Comparison of ENCODE assay signal across 8 mouse cellular contexts in genomic region chr9:25309505-25310182, GRCm38 (mm10). TPM values are rescaled to one million over a fixed set of nuclear protein-coding genes. Genes with fewer than 3 reads are reported as not detected.
DNase-seq lines count a peak whose midpoint lies in the region; ATAC-seq lines count a peak whose summit lies in the region.

No protein-coding gene starts in this region.

- no peak overlapping the region for H3K27ac ChIP-seq in limb, embryonic 12.5 days
- no peak overlapping the region for H3K27ac ChIP-seq in limb, embryonic 10.5 days
- no peak overlapping the region for H3K27ac ChIP-seq in embryonic facial prominence, embryonic 12.5 days
- no peak overlapping the region for H3K27ac ChIP-seq in midbrain, embryonic 14.5 days (replicated peaks; ENCODE audit: low read depth, low read length)

- no peaks in the 10 kb centered on the region for H3K9me3 ChIP-seq in limb, embryonic 12.5 days
- H3K9me3 ChIP-seq in limb, embryonic 10.5 days (replicated peaks), result no peaks in the 10 kb centered on the region
- H3K9me3 ChIP-seq in embryonic facial prominence, embryonic 12.5 days, result no peaks in the 10 kb centered on the region
- H3K9me3 ChIP-seq in midbrain, embryonic 14.5 days (ENCODE audit: control insufficient read depth, low read length), result no peaks in the 10 kb centered on the region

- H3K9ac ChIP-seq in limb, embryonic 12.5 days (replicated peaks), result no peak overlapping the region
- no peak overlapping the region for H3K9ac ChIP-seq in embryonic facial prominence, embryonic 12.5 days
- H3K9ac ChIP-seq in midbrain, embryonic 14.5 days (replicated peaks; ENCODE audit: low read length), result no peak overlapping the region

- 68% methylated on average over 1 of the region's 1 CpGs for WGBS in limb, embryonic 12.5 days
- 81% methylated on average over 1 of the region's 1 CpGs for WGBS in limb, embryonic 10.5 days
- WGBS in embryonic facial prominence, embryonic 12.5 days, result 78% methylated on average over 1 of the region's 1 CpGs
- whole genome bisulfite sequencing in midbrain, embryonic 14.5 days, result 82% methylated on average over 1 of the region's 1 CpGs

- peaks cover 24% of the 10 kb centered on the region for H3K36me3 ChIP-seq in limb, embryonic 12.5 days
- H3K36me3 ChIP-seq in limb, embryonic 10.5 days, result peaks cover 46% of the 10 kb centered on the region
- peaks cover 12% of the 10 kb centered on the region for H3K36me3 ChIP-seq in embryonic facial prominence, embryonic 12.5 days
- H3K36me3 ChIP-seq in midbrain, embryonic 14.5 days (ENCODE audit: control insufficient read depth, insufficient read depth, low read length), result peaks cover 27% of the 10 kb centered on the region

- no peaks in the 10 kb centered on the region for H3K27me3 ChIP-seq in limb, embryonic 12.5 days
- no peaks in the 10 kb centered on the region for H3K27me3 ChIP-seq in limb, embryonic 10.5 days (ENCODE audit: low read depth, poor library complexity, severe bottlenecking)
- no peaks in the 10 kb centered on the region for H3K27me3 ChIP-seq in embryonic facial prominence, embryonic 12.5 days
- H3K27me3 ChIP-seq in midbrain, embryonic 14.5 days (ENCODE audit: control insufficient read depth, insufficient read depth, low read length), result no peaks in the 10 kb centered on the region

- no peak overlapping the region for H3K4me2 ChIP-seq in limb, embryonic 12.5 days
- H3K4me2 ChIP-seq in embryonic facial prominence, embryonic 12.5 days (replicated peaks), result no peak overlapping the region
- no peak overlapping the region for H3K4me2 ChIP-seq in midbrain, embryonic 14.5 days (ENCODE audit: low read length)

- ATAC-seq in limb, embryonic 12.5 days (ENCODE audit: insufficient number of reproducible peaks, insufficient read depth, low FRiP score, low TSS enrichment, low read depth), result peak; percentile 52; the same call in 1 of the 2 replicates
- 0 out of 2 replicates have a peak, but pooled peaks have one; percentile 56 for ATAC-seq in embryonic facial prominence, embryonic 12.5 days (ENCODE audit: insufficient number of reproducible peaks, insufficient read depth, low FRiP score, low TSS enrichment)
- no peak; the same call in 1 of the 2 replicates for ATAC-seq in midbrain, embryonic 14.5 days (ENCODE audit: low FRiP score, low TSS enrichment)

- no peak overlapping the region for H3K4me3 ChIP-seq in limb, embryonic 12.5 days (replicated peaks)
- H3K4me3 ChIP-seq in limb, embryonic 10.5 days, result no peak overlapping the region
- no peak overlapping the region for H3K4me3 ChIP-seq in embryonic facial prominence, embryonic 12.5 days
- H3K4me3 ChIP-seq in midbrain, embryonic 14.5 days (replicated peaks; ENCODE audit: low read depth, low read length), result no peak overlapping the region

- no peak for DNase-seq in limb, embryonic 10.5 days (ENCODE audit: low spot score)
- DNase-seq in WW6 (ENCODE audit: low read depth, low spot score), result peak; percentile 9
- peak; percentile 77 for DNase-seq in kidney, adult 9 months
- DNase-seq in midbrain, embryonic 14.5 days, result peak; percentile 88
- no peak for DNase-seq in urinary bladder, postnatal 10 days (ENCODE audit: low spot score)
- no peak for DNase-seq in urinary bladder, postnatal 14 days (ENCODE audit: low spot score)

- H3K4me1 ChIP-seq in limb, embryonic 12.5 days (replicated peaks), result no peaks in the 10 kb centered on the region
- H3K4me1 ChIP-seq in limb, embryonic 10.5 days, result no peaks in the 10 kb centered on the region
- H3K4me1 ChIP-seq in embryonic facial prominence, embryonic 12.5 days, result no peaks in the 10 kb centered on the region
- no peaks in the 10 kb centered on the region for H3K4me1 ChIP-seq in midbrain, embryonic 14.5 days (ENCODE audit: control insufficient read depth, insufficient read depth, low read length)

RNA-seq across cellular contexts. Expression of gene Sept7, which starts 57.4 kb away (rescaled TPM):
- polyA plus RNA-seq in limb, embryonic 12.5 days (2016; fragmentation: Nextera tagmentation; extraction: Ambion mirVana), result 272 and 304 TPM in 2 replicates
- polyA plus RNA-seq in limb, embryonic 10.5 days (2016; fragmentation: Nextera tagmentation; extraction: Ambion mirVana), result 179 and 233 TPM in 2 replicates
- polyA plus RNA-seq in embryonic facial prominence, embryonic 12.5 days (2016; fragmentation: Nextera tagmentation; extraction: Ambion mirVana), result 287 and 310 TPM in 2 replicates
- polyA plus RNA-seq in midbrain, embryonic 14.5 days (2014; fragmentation: Nextera tagmentation; extraction: Ambion mirVana), result 247 and 267 TPM in 2 replicates

Comparison
In these comparisons a context has a peak if more than half of its experiments do, and no peak if none do; other contexts are left out.
1. DNase-seq: peak in WW6 (single experiment), kidney, adult 9 months (single experiment) and midbrain, embryonic 14.5 days (single experiment); none in limb, embryonic 10.5 days (single experiment), urinary bladder, postnatal 10 days (single experiment) and urinary bladder, postnatal 14 days (single experiment).